Mouse (Mus musculus) lung, postnatal 0 days (tissue): ENCODE measurements around the gene Ankrd34c.

Experiments
- CTCF ChIP-seq: IDR thresholded peaks from 2 replicates; pipeline ENCODE4 v1.5.1; 2016; ENCODE audit warnings: antibody characterized with exemption, mild to moderate bottlenecking
- EP300 ChIP-seq: IDR thresholded peaks from 2 replicates; pipeline ENCODE4 v1.6.1; 2016; ENCODE audit warnings: antibody characterized with exemption, mild to moderate bottlenecking, control low read depth

DNA sequence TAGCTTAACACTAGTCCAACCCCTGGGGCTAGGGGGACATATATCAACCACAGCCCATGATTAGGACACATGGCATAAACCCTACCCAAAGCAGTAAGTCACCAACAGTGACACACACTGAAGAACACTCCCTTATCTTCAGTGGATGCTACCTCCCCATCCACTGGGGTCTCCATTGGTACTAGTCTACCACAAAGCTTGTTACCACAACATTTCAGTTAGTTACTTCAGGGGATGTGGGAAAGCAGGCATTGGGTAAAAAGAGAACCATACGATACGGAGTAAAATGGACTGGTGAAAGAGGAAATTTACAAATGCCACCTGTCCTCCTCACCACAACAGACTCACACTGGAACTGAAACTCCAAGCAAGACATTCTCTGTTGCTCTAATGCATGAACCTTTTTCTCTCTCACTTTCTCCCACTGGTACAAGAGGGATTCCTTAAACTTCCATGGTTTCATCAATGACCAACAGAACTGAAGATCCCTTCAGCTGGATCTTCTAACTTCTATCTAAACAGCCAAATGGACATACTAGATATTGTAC lies 37.3 kb downstream of the Ankrd34c start:
- TF ChIP-seq CTCF (no peak), EP300 (no peak)
